Comparison of ENCODE assay signal across 7 mouse cellular contexts in the genomic region with DNA sequence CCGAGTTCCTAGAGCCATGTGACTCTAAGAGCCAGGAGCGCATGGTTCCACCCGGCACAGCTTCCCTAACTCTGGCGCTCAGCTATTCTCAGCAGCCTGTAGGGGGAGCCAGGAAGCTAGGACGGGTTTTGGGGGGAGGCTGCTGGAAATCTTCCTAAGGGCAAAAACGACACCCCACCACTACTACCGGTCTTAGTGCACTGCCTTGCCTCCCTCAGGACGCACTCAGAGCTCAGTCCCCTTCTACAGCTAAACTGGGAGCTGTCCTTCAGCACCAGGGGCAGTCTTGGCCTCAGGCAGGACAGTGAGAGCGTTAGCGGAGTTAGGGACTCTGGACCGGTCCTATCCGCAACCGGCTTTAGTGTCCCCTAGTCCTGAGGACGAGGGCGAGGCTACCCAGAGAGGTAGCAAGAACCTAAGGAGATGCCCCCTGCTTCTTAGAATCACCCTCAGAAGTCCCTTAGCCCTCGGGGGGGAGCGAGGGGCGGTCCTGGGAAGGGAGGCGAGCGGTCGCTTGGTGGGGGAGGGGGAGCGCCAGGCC. TPM values are rescaled to one million over a fixed set of nuclear protein-coding genes. Genes with fewer than 3 reads are reported as not detected.
A peak's percentile ranks its signal among the peaks of the same experiment; 100 is the strongest.
DNase-seq lines count a peak whose midpoint lies in the region; ATAC-seq lines count a peak whose summit lies in the region.

No protein-coding gene starts in this region.

- no peak overlapping the region for H3K27ac ChIP-seq in intestine, embryonic 14.5 days (ENCODE audit: low read depth)
- peak overlapping the region; percentile 82 for H3K27ac ChIP-seq in midbrain, embryonic 10.5 days (replicated peaks)
- no peak overlapping the region for H3K27ac ChIP-seq in stomach, embryonic 15.5 days

- H3K27me3 ChIP-seq in intestine, embryonic 14.5 days (replicated peaks; ENCODE audit: control insufficient read depth, insufficient read depth, low read length): peaks cover 53% of the 10 kb centered on the region
- peaks cover 90% of the 10 kb centered on the region for H3K27me3 ChIP-seq in midbrain, embryonic 10.5 days (ENCODE audit: low read depth, poor library complexity, severe bottlenecking)
- H3K27me3 ChIP-seq in stomach, embryonic 15.5 days (replicated peaks): peaks cover 44% of the 10 kb centered on the region

- no peaks in the 10 kb centered on the region for H3K36me3 ChIP-seq in intestine, embryonic 14.5 days (ENCODE audit: control insufficient read depth, insufficient read depth, low read length)
- no peaks in the 10 kb centered on the region for H3K36me3 ChIP-seq in midbrain, embryonic 10.5 days
- H3K36me3 ChIP-seq in stomach, embryonic 15.5 days: no peaks in the 10 kb centered on the region

- peak; percentile 83 for ATAC-seq in intestine, embryonic 14.5 days (replicated peaks; ENCODE audit: low FRiP score, low TSS enrichment, low read depth)
- ATAC-seq in stomach, embryonic 15.5 days (ENCODE audit: insufficient read depth, low FRiP score, low read depth): peak; percentile 81; the same call in 1 of the 2 replicates

- intact Hi-C loops in left cerebral cortex, postnatal 4 days (cut with DNase I): loop anchor here (10.0 kb wide), 1 partner anchor 665 kb away; no protein-coding TSS in a partner anchor

- peak overlapping the region; percentile 53 for H3K4me2 ChIP-seq in intestine, embryonic 14.5 days (ENCODE audit: low read length)
- H3K4me2 ChIP-seq in stomach, embryonic 15.5 days: peak overlapping the region; percentile 76

- peaks cover 4% of the 10 kb centered on the region; the same call in 1 of the 2 replicates for H3K9me3 ChIP-seq in intestine, embryonic 14.5 days (ENCODE audit: control insufficient read depth, low read length)
- H3K9me3 ChIP-seq in midbrain, embryonic 10.5 days (replicated peaks): 0 out of 2 replicates have a peak, but pooled peaks cover 18% of the 10 kb centered on the region
- no peaks in the 10 kb centered on the region for H3K9me3 ChIP-seq in stomach, embryonic 15.5 days

- WGBS in intestine, embryonic 14.5 days: 17% methylated on average over 21 of the region's 22 CpGs
- WGBS in midbrain, embryonic 10.5 days: 20% methylated on average over 22 of the region's 22 CpGs
- WGBS in stomach, embryonic 15.5 days: 21% methylated on average over 22 of the region's 22 CpGs

- peak; percentile 40 for DNase-seq in adrenal gland, adult 8-10 months
- peak; percentile 74 for DNase-seq in cerebellum, adult 9-11 months
- peak; percentile 8 to 13 for DNase-seq in gastrocnemius, adult 8-10 months (ENCODE audit: low spot score in 2 of 2)
- DNase-seq in intestine, embryonic 14.5 days (ENCODE audit: low spot score): peak; percentile 86
- DNase-seq in left cerebral cortex, postnatal 4 days: peak; percentile 65
- peak; percentile 69 for DNase-seq in midbrain, embryonic 10.5 days (ENCODE audit: low spot score)

- H3K4me1 ChIP-seq in intestine, embryonic 14.5 days (replicated peaks; ENCODE audit: control insufficient read depth, insufficient read depth, low read length): no peaks in the 10 kb centered on the region
- peaks cover 22% of the 10 kb centered on the region for H3K4me1 ChIP-seq in midbrain, embryonic 10.5 days
- H3K4me1 ChIP-seq in stomach, embryonic 15.5 days: no peaks in the 10 kb centered on the region; the same call in 1 of the 2 replicates

- peak overlapping the region; percentile 44 for H3K4me3 ChIP-seq in intestine, embryonic 14.5 days (ENCODE audit: low read depth, low read length)
- peak overlapping the region; percentile 66 for H3K4me3 ChIP-seq in midbrain, embryonic 10.5 days
- peak overlapping the region; percentile 46 for H3K4me3 ChIP-seq in stomach, embryonic 15.5 days (replicated peaks)

- H3K9ac ChIP-seq in intestine, embryonic 14.5 days (ENCODE audit: low read length): no peak overlapping the region
- H3K9ac ChIP-seq in stomach, embryonic 15.5 days: no peak overlapping the region

RNA-seq across cellular contexts. Expression of gene Tmem28, which starts 1.4 kb away (rescaled TPM):
- 1 to 10 TPM; 4.3 to 6.0 (median 5.1) TPM for total RNA-seq in adrenal gland, adult 8-10 months (2022)
- total RNA-seq in gastrocnemius, adult 8-10 months (2022): under 1 TPM in 3 of 4 experiments, not detected in 1; 0.05 to 0.19 (median 0.07) TPM
- polyA plus RNA-seq in intestine, embryonic 14.5 days (2014; fragmentation: Nextera tagmentation; extraction: Ambion mirVana): 0.11 and 0.15 TPM in 2 replicates
- total RNA-seq in left cerebral cortex, postnatal 4 days (2021): 10 to 100 TPM; 13.0 to 13.9 TPM
- 0.56 and 1.1 TPM in 2 replicates for polyA plus RNA-seq in midbrain, embryonic 10.5 days (2016; fragmentation: Nextera tagmentation; extraction: Ambion mirVana)
- polyA plus RNA-seq in stomach, embryonic 15.5 days (2015; fragmentation: Nextera tagmentation; extraction: Ambion mirVana): 0.08 TPM in 2 replicates

Comparison
In these comparisons a context has a peak if more than half of its experiments do, and no peak if none do; other contexts are left out.
1. DNase-seq: peak in every context shown above with its lines; median percentile 86 in intestine, embryonic 14.5 days; 74 in cerebellum, adult 9-11 months; 69 in midbrain, embryonic 10.5 days; 65 in left cerebral cortex, postnatal 4 days; 40 in adrenal gland, adult 8-10 months; 10 in gastrocnemius, adult 8-10 months.
2. RNA of gene Tmem28, which starts 1.4 kb away (total RNA-seq): 13.0 to 13.9 TPM in left cerebral cortex, postnatal 4 days and 4.3 to 6.0 TPM in adrenal gland, adult 8-10 months; 0.05 to 0.19 TPM in gastrocnemius, adult 8-10 months; every median in the first group is over 4 times any median in the second.
3. Peak in every context shown above with its lines, with median percentiles within 50 percentile points of each other: H3K4me3 ChIP-seq.